Mouse (Mus musculus): ENCODE results near the gene Kel.

The Kel gene

GRCm38 (mm10) chr6:41646220-41646619 lies 57.9 kb downstream of the Kel start:
- no peak for DNase-seq (ENCODE audit: low spot score in 2 of 2)

- DNase-seq (ENCODE audit: low spot score in 2 of 2): no peak
Measured at GRCm38 (mm10) chr6:41643227-41643626, 60.9 kb downstream of the Kel start.

DNA sequence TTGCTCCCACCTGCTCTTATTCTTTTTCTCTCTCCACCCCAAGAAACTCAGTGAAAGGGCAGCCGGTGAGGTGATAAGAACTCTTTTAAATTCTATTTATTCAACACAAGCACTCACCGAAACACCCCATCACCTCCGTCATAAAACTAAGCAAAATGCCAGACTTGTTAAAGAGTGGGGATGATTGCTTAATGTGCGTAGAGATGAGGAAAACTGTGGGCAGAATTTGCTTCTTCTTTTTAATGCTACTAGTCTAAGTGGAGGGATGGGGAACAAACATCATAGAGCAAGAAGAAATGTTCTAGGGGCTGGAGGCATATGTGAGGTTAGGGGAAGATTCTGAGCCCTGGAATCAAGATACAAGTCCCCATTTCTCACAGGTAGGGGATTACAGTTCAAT lies 61.4 kb downstream of the Kel start:
- DNase-seq (ENCODE audit: low spot score in 2 of 2): no peak

GRCm38 (mm10) chr6:41641173-41641866 lies 62.8 kb downstream of the Kel start:
- no peak for DNase-seq (ENCODE audit: low spot score in 2 of 2)

- no peak for DNase-seq (ENCODE audit: low spot score in 2 of 2)
Measured at GRCm38 (mm10) chr6:41640449-41640848, 63.7 kb downstream of the Kel start.

- no peak for DNase-seq (ENCODE audit: low spot score in 2 of 2)
Measured at GRCm38 (mm10) chr6:41637927-41638506, 66.1 kb downstream of the Kel start.

DNA sequence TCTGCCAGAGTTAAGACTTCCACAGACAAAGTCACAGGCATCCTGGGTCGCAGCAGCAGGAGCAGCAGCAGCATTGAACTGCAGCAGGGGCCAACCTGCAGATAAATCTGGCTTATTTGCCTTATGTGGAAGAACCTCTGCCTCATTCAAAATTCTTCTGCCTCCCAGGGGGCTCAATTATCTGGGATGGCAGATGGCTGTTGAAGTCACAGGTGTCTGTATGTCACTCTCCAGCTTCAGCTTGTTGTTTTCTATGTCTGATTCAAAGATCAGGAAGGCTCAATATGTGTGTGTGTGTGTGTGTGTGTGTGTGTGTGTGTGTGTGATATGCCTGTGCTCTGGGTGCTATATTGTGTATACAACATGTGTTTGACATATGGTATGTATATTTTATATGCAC lies 66.7 kb downstream of the Kel start:
- no peak for DNase-seq (ENCODE audit: low spot score in 2 of 2)

Measured in spleen, postnatal 4 days (tissue).